Mouse (Mus musculus) erythroblast, embryonic 14.5 days (primary cell): ENCODE data around the gene Reep6.

ENCODE experiments used
- GATA1 ChIP-seq: IDR thresholded peaks from 2 replicates; pipeline ENCODE4 v1.6.1; 2012; ENCODE audit warnings: low read length, inconsistent platforms, mixed read lengths
- TAL1 ChIP-seq: IDR thresholded peaks from 3 replicates; pipeline ENCODE4 v1.6.1; 2012; ENCODE audit warnings: low read length, inconsistent platforms, mixed read lengths

GRCm38 (mm10) chr10:80281921-80282371 lies 47.8 kb upstream of the Reep6 start:
- no peak for TF ChIP-seq TAL1
- TF ChIP-seq GATA1, result no peak
